Mouse (Mus musculus) heart, postnatal 25 days (tissue): Measurements from ENCODE around the gene Dscam. TPM values are rescaled to one million over a fixed set of nuclear protein-coding genes. Genes with fewer than 3 reads are reported as not detected.

ENCODE experiments used
- DNase-seq: peaks from one replicate; pipeline ENCODE4 v3.0.0; 2022; ENCODE audit warnings: low spot score
- intact Hi-C: fragments of 180-260 bp; cut with DNase I; formaldehyde crosslinking; loops from one replicate; pipeline ENCODE4 v1.15.1; 2025
- total RNA-seq, 2 experiments: library from RNA; stranded (reverse); gene quantifications; 2 replicates each; pipeline ENCODE4 v1.2.3; 2021

Gene Dscam
- total RNA-seq, 2 experiments from 2014 or later: not detected

- DNase-seq: no peak
- intact Hi-C loops: no loop called here
These were observed 364.3 kb downstream of the Dscam start for GRCm38 (mm10) chr16:96806298-96806697.

GRCm38 (mm10) chr16:96802636-96803035 lies 367.9 kb downstream of the Dscam start:
- intact Hi-C loops: no loop called here
- no peak for DNase-seq

DNA sequence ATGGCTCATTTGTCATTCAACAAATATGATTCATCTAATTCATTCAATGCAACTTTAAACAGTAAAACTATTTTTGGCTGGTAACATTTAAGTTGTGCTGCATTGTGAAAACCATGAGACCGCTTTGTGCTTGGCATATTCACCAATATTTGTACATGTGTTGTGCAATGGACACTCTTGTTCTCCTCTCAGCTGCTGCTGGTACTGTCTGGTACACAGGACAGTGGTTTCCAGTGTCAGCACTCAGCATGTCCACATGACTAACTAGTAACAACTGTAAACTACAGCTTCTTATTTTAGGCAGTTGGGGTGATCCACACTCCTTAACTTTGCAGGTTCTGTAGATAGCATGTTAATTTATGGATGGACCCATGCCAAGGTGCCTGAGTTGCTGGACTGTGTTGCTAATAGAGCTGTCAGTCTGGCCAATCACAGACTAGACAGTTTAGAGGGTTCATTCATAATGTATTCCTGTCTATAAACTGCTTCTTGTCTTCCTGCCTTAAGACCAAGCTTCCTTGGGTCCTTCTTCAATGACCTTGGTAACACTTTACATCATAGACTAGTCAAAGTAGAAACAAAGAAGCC lies 368.8 kb downstream of the Dscam start:
- intact Hi-C loops: no loop called here
- no peak for DNase-seq

DNA sequence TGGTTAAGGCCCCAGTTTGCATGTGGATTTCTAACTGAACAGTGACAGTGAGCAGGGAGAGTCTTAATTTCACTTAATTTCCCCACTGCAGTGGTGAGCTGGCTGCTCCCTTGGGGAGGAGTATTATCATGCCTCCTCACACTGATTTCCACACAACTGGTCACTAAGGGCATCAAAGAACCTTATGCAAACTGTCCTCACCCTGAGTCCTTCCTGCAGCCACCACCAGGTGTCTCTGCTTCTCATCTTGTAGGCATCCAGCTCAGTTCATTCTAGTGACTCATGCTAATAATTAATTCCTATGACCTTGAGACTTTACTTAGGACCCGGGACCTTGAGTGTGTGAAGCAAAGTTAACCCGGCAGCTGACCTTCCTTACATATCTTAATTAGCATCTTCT lies 375.1 kb downstream of the Dscam start:
- DNase-seq: no peak
- intact Hi-C loops: no loop called here

DNA sequence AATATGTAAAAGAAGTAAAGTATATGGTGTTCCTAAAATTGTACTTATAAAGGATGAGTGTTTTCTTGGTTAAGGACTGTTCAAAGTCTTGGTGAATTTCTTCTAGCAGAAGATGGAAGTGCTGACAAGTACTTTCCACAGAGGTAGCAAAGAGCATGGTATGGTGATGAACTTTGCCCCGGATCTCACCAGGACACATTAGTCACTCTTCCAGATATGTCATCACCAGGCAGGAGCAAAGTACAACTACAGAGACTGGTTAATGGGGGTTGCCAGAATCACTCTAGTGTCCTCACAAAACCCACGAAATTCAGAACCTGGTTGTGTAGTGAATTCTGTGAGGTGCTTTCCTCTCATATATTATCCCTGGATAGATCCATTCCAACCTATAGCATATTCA lies 379.2 kb downstream of the Dscam start:
- DNase-seq: no peak
- intact Hi-C loops: no loop called here

DNA sequence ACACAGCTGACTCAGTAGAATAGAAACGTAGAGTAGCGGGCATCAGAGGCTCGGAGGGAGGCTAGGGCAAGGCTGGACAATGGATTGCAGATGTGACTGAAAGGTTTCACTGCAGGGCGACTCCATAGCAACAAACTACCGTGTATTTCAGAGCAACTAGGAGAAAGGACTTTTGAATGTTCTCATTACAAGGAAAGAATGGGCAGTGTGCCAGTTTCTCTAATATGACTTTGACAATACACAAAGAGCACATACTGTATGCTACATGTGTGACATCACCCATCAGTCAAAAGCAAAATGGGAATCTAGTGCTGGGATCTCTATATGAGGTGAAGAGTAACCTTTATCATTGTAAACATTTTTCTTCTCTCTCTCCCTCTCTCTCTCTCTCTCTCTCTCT lies 382.3 kb downstream of the Dscam start:
- DNase-seq: no peak
- intact Hi-C loops: no loop called here

DNA sequence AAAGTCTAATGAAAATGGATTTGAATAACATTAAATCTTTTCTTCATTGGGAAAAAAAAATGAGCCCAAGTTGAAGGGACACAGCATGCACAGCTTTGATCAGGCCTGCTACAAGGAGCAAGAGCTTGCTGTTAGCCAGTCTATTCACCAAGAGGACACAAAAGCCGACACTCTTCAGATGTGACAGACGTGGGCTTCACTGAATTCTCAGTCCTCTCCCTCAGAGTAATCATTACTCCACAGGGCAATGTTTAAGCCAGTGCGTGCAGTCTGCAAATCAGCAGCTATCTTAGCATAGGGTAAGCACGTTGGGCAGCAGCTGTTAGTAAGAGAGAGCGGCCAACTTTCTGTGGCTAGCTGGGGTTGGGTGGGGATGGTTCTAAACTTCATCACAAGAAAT lies 391.5 kb downstream of the Dscam start:
- DNase-seq: no peak
- intact Hi-C loops: no loop called here

- no peak for DNase-seq
- intact Hi-C loops: no loop called here
These were observed 396.3 kb downstream of the Dscam start for GRCm38 (mm10) chr16:96774245-96774644.

GRCm38 (mm10) chr16:96767985-96768384 lies 402.6 kb downstream of the Dscam start:
- DNase-seq: no peak
- intact Hi-C loops: no loop called here

DNA sequence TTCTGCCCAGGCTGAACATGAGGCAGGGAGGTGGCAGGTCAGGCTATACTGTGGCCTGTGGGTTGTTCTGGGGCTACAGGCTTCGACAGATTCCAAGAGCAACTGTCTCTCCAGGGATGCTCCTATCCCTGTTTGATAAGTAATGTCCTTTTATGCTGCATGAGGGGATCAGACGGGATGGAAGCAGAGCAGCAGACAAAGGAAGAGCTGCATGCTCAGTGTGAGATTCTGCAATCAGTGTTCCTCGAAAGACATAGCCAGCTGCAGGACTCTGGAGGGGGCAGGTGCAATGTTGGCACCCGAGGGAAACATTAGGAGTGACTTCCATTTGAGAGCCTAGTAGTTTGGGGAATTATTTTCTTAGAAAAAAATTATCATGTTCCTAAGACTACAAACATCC lies 403.0 kb downstream of the Dscam start:
- intact Hi-C loops: no loop called here
- DNase-seq: no peak

- DNase-seq: no peak
- intact Hi-C loops: no loop called here
These were observed 409.3 kb downstream of the Dscam start for GRCm38 (mm10) chr16:96761225-96761624.

DNA sequence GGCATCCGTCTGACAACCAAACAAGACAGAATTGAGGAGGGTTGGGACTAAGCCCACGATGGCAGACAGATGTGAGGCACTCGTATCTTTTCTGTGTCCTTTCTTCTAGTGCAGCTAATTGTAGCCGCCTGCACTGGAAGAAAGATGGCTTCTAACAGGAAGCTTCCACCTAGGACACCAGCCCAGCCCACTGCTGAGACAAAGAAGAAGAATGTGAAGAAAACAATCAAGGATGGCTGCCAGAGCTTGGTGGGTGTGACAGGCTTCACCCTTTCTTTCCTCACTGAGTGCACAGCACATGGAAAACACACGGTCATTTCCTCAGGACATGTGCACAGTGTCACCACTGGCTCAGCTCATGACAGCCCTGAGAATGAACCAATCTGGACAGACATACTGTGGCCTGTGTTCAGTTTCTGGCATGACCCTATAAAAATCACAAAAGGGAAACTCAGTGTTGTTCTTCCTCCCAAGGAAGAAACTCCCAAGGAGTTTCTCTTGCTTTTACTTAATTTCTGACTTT lies 411.4 kb downstream of the Dscam start:
- intact Hi-C loops: no loop called here
- no peak for DNase-seq

DNA sequence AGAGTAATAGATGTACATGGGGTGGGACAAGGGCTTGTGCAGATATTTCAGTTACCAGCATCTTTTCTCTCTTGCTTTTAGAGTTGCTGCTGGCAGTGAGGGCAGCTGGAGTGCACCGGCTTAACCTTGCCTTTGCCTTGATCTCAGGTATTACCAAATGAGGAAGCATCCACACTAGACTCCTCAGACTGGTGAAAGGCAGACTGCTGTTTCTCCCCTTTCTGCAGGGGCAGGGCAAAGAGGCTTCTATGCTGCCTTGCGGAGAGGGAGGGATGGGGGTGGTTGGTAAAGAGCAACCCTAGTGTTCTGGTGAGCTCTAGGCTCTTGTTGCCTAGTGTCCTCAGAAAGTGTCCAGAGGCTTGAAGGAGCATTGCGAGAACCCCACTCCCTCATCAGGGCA lies 412.2 kb downstream of the Dscam start:
- DNase-seq: no peak
- intact Hi-C loops: no loop called here

- DNase-seq: no peak
- intact Hi-C loops: no loop called here
These were observed 412.8 kb downstream of the Dscam start for GRCm38 (mm10) chr16:96757588-96758313.

GRCm38 (mm10) chr16:96756994-96757393 lies 413.6 kb downstream of the Dscam start:
- intact Hi-C loops: no loop called here
- no peak for DNase-seq

DNA sequence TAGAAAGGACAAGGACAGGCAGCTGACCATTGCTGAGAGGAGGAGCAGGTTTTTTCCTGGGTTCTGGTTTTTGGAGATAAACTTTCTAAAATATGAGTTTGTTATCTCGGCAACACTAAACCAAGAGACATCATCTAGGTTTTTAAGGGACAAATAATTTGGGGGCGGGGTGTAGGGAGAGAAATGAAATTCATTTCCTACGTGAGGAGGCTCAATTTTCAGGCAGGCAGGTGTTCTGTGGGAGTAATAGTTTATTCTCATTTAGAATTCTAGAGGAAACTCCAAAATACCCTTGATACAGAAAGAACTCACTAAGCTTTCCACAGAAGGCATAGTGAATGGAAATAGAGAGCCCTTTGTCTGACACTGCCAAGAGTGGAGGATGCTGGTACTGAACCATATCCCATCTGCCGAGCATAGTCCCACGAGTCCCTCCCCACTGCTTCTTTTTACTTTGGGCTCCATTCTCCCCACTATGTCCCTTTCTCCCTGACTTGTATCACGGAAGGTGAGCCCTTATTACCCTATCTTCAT lies 415.5 kb downstream of the Dscam start:
- no peak for DNase-seq
- intact Hi-C loops: no loop called here

DNA sequence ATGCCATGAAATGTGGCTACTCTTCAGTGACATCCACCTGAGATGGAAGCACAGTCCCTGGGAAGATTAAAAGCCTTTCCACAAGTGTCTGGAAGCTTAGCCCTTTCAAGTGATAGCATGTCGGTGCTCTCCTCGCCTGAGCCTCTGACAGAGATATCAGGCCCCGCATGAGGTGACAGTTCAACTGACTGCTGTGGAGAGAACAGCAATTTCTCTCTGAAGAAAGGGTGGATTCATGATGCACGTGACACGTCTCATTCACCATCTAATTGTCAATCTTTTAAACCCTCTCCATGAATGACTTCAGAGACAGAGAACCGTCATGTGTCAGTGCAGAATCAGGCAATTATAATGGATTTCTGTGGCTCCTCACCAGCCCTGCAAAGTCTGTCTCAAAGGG lies 416.2 kb downstream of the Dscam start:
- intact Hi-C loops: no loop called here
- no peak for DNase-seq

- DNase-seq: no peak
- intact Hi-C loops: no loop called here
These were observed 416.8 kb downstream of the Dscam start for GRCm38 (mm10) chr16:96753781-96754173.

DNA sequence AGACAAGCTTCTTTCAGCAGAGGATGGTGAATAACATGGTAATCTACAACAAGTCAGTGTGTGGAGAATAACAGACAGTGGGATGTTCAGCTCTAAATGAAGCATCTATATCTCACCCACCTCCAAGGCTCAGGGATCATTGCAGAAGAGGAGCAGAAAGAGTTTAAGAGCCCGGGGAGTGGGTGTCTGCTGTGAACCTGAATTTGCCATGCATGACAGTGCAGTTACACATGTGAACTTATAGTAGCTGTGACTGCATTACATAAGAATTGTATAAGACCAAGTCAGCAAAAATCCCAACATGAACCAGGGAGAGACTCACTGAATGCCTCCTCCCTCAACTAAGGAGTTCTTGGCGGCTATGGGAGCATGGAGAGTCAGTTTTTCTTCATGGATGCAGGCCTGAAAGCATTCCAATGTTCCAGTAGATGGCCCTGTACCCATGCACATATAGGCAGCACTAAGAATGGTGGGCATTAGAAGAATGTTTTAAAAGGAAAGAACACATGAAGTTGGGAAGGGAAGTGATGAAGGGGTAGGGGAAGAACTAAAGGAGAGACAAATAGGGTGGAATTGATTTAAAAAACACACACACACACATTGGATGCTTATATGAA lies 417.3 kb downstream of the Dscam start:
- no peak for DNase-seq
- intact Hi-C loops: no loop called here

- intact Hi-C loops: no loop called here
- no peak for DNase-seq
These were observed 427.9 kb downstream of the Dscam start for GRCm38 (mm10) chr16:96742475-96743255.
